Mouse (Mus musculus) CD4-positive naive resting alpha-beta T cell, adult 76 days (primary cell): ENCODE measurements around the gene Igfbp5. TPM values are rescaled to one million over a fixed set of nuclear protein-coding genes. Genes with fewer than 3 reads are reported as not detected.

Experiments
- total RNA-seq: library from RNA; stranded (reverse); gene quantifications from one replicate; pipeline ENCODE4 v1.2.4, GENCODE M21; 2023

Gene Igfbp5
- 0.56 TPM for total RNA-seq

GRCm38 (mm10) chr1:72874287-72875211 lies at the start of gene Igfbp5:
Igfbp5 (minus strand) TSS chr1:72874884.

GRCm38 (mm10) chr1:72823751-72824706 lies 50.7 kb downstream of the Igfbp5 start, which contains the start of gene Igfbp2:
Igfbp2 (plus strand) TSS chr1:72824503.

Other genes with a start within 250 kb of the Igfbp5 start
- not detected for gene Ankar, start 174.3 kb downstream of the Igfbp5 start, total RNA-seq
- 3,114 TPM for gene Rpl37a, start 163.6 kb downstream of the Igfbp5 start, total RNA-seq
- not detected for gene Igfbp2, start 50.4 kb downstream of the Igfbp5 start, total RNA-seq
- gene Tnp1, start 141.0 kb upstream of the Igfbp5 start, total RNA-seq: not detected